Mouse (Mus musculus) lung, postnatal 14 days (tissue): ENCODE measurements around the gene Cdc25b.

ENCODE experiments used
- DNase-seq: peaks from one replicate; pipeline ENCODE4 v3.0.0; 2021

Gene Cdc25b

DNA sequence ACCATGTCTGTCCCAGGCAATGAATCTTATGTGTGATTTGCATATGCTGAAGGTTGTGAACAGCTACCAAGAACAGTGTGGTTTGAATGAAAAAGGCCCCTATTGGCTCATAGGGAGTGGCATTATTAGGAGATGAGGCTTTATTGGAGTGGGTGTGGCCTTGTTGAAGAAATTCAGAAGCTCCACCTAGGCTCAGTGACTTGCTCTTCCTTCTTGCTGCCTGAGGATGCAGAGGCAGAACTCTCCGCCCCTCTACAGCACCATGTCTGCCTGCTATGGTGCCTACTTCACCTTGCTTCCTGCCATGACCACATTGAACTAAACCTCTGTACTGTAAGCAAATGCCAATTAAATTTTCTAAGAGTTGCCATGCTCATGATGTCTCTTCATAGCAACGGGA is 45.8 kb downstream of the Cdc25b start:
- DNase-seq: no peak

DNA sequence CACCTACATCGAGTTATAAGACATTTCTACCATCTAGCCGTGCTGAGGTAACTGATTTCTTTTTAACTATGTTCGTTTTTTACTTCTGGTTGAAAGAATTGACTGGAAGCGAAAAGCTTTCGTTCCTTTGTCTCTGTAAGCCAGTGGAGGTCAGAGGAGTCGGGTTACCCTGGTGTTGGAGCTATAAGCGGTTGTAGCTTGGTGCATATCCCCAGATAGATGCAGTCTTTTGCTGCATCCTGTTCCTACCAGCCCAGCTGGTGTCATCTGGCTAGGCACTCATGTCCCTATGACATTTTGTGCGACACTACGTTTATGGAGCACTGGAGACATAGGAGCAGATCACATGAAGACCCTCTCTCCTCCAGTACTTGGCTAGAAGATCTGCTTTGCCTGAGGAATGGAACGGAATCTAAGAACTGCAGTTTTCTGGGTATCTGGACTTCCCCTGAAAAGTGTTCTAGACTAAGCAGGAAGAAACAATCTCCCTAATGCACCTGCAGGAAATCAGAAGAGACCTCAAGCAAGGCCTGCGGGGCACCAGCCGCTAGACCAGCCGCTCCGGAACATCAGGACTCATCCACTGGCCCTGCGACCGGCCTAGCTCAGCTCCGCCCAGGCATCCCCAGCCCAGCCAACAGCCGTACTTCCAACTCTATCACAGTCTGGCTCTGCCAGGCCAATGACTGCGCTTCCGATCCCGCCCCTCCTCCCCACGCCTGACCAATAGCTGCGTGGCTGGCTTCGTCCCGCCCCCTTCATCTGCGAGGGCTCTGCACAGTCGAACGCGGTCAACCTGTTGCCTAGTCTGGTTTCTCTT is 46.8 kb downstream of the Cdc25b start, which contains the start of gene Mavs:
TSS of gene Mavs (plus strand) at position 757 of the 820 bp plus-strand sequence.
- DNase-seq: peak; percentile 95

DNA sequence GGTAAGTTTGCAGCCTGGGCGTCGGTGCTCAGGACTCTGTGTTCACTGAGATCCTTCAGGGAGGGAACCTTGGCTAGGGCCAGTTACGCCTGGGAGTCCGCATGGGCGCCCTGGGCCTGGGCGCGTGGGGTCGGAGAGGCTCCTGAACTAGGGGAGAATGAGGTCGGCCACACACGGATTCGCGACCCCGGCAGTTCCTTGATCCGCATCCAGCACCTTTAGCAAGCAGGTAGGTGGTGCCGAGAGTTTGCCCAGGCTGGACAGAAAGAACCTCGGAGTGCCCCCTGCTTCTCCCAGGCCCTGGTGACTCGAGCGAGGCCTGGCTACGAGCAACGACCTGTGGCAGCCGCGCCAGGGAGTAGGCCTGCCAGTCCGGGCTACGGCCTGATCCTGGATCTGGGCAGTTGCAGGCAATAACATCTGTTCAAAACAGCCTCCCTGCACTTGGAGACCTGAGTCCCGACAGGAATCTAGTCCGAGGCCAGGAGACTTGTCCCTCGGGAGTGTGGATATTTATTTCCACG is 47.4 kb downstream of the Cdc25b start:
- no peak for DNase-seq

DNA sequence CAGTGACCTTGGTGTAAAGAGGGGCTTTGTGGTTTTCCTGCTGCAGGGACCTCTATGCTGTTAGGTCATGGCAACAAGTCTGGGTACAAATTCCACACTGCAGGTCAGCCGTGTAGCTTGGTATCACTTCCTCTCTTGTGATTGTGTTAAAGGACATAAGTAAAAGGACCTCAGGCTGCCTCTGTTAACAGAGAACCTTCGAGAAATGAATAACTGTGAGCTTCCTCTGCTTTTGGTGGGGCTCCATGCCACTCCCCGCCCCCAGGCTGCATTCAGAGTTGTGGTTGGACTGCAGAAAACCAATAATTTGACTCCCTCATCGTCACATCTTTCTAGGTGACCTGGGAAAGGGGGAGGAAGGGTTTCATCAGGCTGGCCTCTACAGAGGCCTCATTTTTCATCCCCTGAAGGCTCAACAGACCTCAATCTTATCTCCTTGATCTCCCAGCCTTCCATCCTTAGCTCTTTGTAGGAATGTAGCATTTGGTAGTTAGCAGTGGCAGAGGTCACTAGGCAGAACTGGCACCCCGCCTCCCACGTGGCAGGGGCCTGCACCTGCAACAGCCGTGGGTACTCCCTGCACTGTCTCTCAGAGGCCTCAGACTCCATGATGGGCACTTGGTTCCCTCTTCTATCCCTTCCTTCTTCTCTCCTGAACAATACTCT is 48.4 kb downstream of the Cdc25b start:
- no peak for DNase-seq

DNA sequence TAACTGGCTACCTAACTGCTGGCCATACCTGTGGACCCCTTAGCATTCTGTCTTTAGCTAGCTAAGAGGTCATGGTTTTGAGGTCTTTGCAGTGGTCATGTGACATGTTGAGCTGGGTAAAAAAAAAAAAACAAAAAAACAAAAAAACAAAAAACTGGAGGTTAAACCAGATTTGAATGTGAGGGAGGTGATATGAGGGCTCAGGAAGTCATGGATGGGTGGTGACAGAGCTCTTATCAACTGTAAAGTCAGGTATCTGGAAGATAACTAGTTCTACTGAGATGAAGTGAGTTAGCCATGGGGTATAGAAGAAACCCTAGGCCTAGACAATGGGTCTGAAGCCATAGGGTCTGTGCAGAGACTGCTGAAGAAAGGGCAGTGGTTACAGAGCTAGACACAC is 55.4 kb downstream of the Cdc25b start:
- DNase-seq: no peak

DNA sequence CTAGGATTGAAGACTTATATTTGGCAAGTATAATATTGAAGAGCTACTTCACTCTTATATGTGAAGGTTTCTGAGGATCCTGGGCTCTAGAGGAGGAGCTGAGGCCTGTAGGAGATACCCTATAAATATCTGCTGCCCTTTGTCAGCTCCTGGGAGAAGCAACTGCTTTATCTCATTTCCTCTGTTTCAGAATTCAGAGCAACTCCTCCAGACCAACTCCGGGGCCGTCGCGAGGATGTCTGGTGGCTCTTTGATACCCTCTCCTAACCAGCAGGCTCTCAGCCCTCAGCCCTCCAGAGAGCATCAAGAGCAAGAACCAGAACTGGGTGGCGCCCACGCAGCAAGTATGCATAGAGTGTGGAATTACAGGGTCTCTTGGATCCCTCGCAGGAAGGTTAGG is 56.2 kb downstream of the Cdc25b start:
- DNase-seq: no peak
